Mouse (Mus musculus) layer of hippocampus, postnatal 14 days (tissue): ENCODE data around the gene Dennd1c. TPM values are rescaled to one million over a fixed set of nuclear protein-coding genes. Genes with fewer than 3 reads are reported as not detected.

Experiments used
- DNase-seq, 2 experiments: peaks; one replicate each; pipeline ENCODE4 v3.0.0; 2021 to 2022; ENCODE audit warnings: low spot score in 2 of 2, mixed read lengths in 1 of 2
- long read RNA-seq, 2 experiments: library from polyadenylated mRNA; stranded (forward); transcript quantifications; one replicate each; pipeline ENCODE4 v2.0.0; 2021
- total RNA-seq, 2 experiments: library from RNA; stranded (reverse); gene quantifications; 2 replicates each; pipeline ENCODE4 v1.2.3; 2021

Dennd1c gene
- 1 to 10 TPM; 1.4 to 2.9 TPM for total RNA-seq
- long read RNA-seq, experiment 1 = 0 reads
- long read RNA-seq, experiment 2, partial matches to known transcripts = 0 of 1 reads
- long read RNA-seq, experiment 2, other reads (novel, unspliced or antisense) = 1 of 1 reads

DNA sequence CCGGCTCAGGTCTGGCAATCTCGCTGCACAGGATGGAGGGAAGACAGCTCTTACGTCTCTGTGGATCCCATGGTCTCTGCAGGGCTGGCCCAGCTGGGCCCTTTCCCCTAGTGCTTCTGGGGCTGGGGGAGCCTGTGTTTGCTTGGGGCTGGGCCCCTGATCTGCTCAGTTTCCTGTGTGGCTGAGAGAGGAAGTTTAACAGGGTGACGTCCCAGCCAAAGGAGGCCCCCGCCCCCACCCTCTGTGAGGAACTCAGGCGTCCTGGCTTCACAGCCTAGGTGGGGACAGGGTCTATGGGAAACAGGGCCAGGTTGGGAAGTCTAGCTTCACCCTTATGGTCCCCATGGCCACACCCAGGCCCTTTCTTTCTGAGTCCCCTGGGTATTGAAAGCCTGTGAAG is at the start of gene Dennd1c:
Gene Dennd1c (minus strand): TSS at position 179 of the 400 bp plus-strand sequence.
- DNase-seq = no peak

DNA sequence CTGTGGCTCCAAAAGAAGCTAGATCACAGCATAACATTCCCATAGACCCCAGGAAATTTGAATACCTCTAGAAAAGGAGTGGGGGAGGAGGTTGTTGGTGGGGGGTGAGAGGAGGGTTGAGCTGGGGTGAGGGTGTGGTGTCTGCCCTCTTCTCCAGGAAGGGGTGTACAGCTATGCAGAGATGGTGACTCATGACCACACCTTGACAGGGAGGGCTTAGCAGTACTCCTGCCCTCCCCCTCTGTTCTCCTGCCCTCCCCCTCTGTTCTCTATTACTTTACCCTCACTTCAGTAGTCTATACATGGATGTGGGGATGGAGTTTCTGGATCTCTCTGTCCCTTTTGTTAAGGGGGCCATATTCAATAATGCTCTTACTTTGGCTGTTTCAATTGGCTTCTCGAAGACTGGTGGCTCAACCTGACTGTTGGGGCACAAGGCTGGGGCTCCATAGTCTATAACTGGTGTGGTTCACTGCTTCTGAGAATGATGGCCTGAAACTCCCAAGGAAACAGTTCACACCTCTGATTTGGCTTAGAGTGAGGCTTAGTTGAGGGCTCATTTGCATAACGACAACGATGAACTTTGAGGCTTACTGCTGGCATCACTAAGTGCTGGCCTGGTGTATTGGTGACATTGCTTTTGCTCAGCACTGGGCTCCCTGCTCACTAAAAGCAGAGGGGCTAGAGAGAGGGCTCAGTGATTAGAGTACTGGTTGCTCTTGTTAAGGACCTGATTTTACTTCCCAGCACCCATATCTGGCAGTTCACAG is 47.7 kb upstream of the Dennd1c start:
- no peak for DNase-seq

DNA sequence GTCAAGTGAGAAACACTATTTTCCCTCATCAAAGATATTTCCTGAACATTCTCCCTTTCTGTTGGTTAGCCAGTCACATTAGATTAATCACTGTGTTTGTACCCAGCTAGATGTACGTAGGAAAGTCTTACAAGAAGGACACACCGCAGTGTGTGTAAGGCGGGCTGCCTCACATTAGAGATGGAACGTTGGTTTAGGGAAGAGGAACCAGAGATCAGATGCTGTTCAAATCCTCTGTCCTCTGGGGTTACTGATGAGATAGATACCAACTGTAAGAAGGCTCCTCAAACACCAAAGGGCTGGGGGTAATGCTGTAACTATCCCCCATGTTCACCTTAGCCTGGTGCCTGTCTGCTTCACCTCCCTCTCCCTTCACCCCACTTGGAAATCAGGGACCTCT is 46.5 kb upstream of the Dennd1c start:
- no peak for DNase-seq

DNA sequence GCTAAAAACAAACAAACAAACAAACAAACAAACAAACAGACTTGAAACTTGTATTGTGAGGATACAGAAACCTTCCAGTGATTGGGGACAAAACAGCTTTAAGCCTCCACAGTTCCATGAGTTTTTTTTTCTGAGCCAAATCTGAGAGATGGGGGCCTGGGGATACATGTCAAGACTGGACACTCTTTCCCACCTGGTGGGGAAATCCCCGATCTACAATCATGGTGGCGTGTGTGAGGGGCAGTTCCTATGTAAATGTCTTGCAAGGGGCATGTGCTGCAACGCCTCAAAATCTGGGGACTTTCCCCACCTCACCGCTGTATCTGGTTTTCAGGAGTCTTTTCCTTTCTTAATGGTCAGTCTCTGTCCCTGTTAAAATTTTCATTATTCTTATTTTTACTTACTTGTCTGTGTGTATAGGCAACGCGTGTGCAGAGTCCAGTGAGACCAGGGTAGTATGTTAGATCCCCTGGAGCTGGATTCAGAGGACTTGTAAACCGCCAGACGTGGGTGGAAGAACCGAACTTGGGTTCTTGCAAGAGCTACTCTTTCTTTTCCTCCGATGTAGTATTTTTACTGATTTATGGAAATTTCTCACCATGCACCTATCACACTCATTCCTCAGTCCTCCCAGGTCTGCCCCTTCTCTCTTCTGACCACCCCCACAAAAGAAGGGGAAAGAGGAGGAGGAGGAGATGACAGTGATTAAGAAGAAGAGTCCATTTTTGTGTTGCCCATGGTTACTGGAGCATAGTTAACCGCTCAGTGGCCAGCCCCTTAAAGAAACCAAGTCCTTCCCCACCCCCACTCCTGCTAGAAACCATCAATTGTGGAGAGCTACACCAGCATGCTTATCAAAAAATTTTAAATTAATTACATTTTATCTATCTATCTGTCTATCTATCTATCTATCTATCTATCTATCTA is 45.1 kb upstream of the Dennd1c start:
- DNase-seq = no peak

DNA sequence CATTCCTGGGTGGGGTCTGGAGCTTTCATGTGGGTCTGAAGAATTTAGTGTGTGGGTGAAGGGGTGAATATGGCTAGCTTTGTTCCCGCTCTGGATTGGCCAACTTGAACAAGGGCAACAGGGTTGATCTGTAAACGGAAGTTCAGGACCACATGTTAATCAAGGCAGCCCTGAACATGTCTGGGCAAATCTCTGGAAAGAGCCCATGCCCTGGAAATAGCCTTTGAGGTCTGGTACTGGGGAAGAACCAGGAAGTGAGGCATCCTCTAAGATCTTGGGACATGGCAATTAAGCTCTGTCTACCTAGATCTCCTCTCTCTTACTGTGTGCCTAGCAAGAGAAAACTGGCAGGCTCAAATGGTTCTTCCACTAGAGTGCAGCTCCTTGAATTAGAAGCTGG is 43.5 kb upstream of the Dennd1c start:
- no peak for DNase-seq

DNA sequence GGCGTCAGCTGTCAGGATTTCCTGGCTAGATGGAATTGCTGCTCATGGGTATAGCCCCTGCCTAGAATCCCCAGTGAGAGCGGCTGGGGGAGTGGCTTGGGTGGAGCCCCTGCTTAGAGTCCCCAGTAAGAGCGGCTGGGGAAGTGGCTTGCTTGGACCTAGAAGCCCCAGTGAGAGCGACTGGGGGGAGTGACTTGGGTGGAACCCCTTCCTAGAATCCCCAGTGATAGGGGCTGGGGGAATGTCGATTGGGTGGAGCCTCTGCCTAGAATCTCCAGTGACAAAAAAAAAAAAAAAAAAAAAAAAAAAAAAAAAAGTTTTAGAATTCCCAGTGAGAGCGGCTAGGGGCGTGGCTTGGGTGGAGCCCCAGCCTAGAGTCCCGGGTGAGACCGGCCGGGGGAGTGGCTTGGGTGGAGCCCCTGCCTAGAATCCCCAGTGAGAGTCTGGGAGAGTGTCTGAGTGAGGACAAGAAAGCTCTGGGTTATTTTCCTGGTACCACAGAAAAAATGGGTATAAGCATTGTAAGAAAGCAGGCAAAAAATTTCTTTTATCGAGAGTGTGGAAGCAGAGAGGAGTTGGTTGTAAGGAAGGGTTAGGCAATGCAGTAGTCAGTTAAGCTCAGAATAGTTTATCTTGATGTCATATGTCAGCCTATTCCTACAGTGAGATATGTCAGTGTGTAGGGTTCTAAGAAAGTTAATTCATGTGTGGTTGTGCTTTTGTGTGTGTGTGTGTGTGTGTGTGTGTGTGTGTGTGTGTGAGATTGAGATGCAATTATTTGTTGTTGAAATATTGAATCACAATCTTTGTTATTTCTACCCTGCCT is 40.4 kb upstream of the Dennd1c start:
- no peak for DNase-seq

DNA sequence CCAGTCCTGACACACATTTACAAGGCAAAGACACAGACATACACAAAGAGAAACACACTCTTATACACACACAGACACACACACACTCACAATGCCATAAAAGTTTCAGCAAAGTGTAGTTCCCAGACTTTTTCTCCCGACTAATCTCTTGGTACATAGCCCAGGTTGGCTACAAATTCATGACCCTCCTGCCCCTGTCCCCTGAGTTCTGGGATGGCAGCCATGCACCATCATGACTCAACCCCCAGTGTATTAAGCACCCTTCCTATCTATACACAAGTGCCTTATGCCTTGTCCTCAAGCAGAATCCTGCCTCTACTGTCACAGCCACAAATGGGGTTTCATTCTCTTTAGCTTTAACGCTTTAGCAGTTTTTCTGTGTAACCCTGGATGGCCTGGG is 38.5 kb upstream of the Dennd1c start:
- no peak for DNase-seq

DNA sequence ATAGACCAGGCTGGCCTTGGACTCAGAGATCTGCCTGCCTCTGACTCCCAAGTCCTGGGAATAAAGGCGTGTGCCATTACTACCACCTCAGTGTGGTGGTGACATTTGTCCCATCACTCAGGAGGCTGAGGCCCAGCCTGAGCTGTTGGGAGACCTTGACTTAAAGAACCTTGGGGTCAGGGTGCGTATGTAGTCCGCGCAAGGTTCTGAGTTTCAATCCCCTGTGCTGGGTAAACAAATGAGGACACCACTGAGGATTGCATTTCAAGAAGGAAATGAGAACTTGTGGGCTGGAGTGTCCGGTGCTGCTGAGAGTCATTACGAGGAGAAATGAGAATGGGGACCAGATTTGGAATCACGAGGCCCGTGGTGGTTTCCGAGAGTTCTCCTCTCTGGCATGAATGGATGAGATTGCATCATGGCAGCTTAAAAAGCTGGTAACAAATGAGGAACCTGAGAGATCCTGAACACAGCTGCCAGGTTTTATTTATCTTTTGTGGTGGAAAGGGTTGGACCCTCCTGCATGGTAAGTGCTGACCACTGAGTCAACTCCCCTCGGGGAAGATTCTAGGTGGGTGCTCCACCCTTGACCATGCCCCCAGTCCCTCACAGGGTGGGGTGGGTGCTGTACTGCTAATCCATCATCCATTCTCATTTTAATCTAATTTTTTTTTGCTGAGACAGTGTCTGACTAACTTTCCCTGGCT is 34.6 kb upstream of the Dennd1c start:
- no peak for DNase-seq

DNA sequence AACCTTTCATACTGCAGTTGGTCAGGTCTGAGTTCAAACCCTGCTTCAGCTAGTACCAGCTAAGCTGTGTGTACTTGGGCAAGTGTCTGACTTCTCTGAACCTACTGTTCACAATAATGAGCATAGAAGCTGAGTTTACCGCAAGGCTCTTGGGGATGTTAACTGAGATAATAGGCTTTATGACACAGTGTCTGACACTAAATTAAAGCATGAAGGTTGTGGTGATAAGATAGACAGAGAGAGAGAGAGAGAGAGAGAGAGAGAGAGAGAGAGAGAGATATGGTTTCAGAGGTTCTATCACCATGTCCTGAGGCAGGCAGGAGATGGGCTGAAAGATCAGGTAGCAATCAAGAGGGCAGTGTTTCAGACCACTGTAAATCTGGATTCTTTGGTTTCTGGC is 31.7 kb upstream of the Dennd1c start:
- no peak for DNase-seq

DNA sequence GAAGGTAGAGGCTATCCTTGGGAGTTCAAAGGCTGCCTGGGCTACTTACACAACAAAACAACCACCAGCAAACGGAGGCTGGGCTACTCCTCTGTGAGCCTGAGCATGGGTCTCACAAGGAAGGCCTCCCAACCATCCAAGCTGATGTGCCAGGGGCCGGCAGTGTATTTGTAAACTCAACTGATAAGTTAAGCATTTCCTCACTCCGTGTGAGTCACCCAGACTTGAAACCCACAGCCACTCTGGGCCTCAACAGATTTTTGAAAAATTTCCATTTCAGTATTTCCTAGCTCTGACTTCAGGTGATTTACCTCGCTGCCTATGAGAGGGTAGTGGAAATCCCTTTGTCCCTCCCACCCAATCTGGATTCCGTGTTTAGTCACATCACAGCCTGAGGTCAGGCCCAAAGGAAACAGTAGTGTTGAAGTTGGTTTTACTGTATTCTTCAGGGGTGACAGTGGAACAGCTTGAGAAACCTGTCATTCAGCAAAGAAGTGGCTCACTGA is 30.4 kb upstream of the Dennd1c start:
- DNase-seq = no peak

DNA sequence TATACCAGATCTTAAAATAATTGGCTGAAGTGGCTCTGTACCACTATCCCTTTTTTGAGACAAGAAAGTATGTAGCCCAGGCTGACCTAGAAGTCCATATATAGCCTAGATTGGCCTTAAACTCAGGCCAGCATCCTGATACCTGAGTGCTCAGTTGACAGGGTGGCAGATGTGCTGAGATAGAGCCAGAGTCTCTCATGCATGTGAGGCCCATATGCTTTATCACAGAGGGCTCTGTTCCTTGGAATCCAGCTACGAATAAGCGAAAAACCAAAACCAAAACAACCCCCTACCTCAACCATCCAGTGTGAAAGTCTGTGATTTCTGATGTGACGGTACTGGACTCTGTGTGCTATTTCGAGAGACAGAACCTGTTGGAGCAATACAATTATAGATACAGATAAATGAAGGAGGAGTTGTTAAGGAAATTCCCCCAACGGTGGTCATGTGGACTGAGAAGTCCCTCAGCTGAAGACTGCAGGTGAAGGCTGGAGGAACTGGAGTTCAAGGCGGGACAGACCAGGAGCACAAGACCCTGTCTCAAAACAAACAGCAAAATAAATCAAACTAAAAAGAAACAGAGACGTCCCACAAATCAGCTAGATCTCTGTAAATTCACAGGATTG is 29.8 kb upstream of the Dennd1c start:
- no peak for DNase-seq

DNA sequence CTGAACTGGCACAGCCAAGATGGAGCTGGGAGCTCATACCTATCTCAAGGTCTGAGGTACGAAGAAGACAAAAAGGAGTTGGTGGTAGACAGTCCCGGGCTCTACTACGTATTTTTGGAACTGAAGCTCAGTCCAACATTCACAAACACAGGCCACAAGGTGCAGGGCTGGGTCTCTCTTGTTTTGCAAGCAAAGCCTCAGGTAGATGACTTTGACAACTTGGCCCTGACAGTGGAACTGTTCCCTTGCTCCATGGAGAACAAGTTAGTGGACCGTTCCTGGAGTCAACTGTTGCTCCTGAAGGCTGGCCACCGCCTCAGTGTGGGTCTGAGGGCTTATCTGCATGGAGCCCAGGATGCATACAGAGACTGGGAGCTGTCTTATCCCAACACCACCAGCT is 28.8 kb upstream of the Dennd1c start:
- DNase-seq = no peak

DNA sequence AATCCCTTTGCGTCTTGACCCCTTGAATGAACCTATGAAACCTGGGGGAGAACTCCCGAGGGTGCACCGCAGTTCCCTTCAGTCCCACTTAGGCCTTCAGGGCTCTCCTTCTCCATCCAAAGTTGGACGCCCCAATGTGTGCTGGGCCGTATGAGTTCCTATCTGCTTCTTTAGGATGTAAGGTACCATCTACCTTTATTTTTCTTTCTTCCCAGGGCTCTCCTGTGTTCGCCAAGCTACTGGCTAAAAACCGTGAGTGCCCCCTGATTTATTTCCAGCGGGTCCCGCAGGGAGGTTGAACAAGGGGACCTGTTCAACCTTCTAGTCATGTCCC is 27.7 kb upstream of the Dennd1c start:
- no peak for DNase-seq

DNA sequence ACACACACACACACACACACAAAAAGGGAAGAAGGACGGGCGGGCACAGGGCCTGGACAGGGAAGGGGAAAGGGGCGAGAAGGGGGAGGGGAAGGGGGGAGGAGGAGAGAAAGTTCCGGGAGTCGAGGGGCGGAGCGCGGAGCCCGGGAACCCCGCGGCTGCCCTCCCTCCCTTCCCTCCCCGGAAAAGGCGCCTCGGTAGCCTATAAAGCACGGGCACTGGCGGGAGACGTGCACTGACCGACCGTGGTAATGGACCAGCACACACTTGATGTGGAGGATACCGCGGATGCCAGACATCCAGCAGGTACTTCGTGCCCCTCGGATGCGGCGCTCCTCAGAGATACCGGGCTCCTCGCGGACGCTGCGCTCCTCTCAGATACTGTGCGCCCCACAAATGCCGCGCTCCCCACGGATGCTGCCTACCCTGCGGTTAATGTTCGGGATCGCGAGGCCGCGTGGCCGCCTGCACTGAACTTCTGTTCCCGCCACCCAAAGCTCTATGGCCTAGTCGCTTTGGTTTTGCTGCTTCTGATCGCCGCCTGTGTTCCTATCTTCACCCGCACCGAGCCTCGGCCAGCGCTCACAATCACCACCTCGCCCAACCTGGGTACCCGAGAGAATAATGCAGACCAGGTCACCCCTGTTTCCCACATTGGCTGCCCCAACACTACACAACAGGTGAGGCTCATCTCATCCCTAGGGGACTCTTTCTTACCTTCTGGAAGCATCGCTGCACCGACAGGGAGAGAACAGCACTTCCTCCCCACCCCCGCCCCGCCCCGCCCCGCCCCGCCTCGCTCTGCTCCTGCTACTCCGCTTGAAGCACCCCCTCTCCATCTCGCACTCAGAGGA is 27.1 kb upstream of the Dennd1c start, which contains the start of gene Tnfsf9:
Gene Tnfsf9 (plus strand): TSS at position 145 of the 854 bp plus-strand sequence.
- DNase-seq = peak in 1 of 2 experiments; percentile 22

DNA sequence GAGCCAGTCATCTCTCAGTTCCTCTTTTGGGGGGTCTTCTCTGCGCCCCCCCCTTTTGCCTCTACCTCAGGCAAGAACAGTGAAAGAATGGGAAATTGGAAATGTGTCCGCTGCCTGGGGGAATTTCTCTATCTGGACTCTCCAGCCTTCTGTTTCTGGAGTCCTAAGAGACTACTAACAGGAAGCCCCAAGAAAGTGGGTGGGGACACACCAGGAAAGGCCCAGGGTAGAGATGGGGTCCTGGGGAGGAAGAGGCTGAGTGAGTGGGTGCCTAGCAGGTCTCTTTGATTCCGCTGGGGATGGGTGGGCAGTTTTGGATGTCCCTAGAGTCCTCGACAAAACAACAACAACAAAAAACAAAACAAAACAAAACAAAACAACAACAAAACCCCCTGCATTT is 26.2 kb upstream of the Dennd1c start:
- DNase-seq = no peak

DNA sequence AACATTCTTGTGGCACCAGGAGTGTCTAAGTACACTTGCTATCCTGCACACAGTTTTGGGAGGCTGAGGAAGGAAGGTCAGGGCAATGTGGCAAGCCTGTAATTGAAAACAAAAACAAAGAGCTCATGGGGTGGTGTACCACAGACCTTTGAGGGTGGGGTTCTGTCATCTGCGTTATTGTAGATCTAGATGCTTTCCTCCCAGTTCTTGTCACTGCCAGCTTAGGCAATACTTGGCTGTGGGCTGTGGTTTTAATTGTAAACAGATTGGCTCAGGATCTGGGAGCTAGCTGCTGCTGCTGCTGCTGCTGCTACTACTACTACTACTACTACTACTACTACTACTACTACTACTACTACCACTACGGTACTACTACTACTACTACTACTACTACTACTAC is 24.0 kb upstream of the Dennd1c start:
- DNase-seq = no peak

DNA sequence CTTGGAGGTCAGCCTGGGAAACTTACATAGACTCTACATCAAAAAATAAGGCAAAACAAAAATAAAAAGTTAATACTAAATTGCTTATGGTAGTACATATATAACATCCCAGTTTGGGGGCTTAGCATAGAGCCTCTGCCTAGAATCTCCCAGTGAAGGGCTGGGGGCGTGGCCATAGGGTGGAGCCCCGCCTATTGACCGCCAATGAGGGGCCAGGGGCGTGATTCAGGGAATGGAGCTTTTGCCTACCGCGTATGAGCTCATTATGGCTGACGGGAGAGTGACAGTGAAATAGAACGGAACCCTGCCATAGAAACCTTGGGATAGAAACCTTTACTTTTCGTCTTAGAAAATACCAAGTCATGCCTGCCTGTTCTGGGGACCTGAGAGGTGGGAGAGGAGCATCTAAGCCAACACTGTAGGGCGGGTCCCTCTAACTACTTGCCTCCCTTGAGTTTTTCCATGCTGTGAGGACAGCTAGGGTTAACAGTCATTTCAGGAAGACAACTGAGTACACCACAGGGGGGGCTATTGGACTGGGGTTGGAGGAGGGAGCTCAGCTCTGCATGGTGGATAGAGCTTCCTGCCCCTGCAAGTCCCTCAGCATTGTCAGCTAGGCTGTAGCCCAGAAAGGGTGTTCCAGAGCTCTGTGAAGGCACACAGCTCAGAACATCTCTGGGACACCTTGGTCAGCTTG is 21.5 kb upstream of the Dennd1c start:
- DNase-seq = no peak

DNA sequence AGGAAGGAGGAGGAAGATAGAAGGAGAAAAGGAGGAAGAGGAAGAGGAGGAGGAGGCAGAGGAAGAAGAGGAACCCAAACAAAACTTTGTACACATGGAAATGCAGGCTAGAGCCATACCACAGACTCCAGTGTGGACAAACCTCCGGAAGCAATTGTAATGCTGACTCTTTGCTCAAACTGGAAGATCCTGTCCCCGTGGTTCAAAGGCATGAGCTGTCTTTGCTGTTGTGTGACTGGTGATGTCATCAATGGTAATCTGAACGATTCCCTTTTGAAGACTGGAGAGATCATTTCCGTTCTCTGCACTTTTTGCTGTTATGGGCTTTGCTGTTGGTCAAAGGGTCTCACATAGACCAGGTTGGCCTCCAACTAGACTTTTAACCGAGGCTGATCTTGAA is 20.0 kb upstream of the Dennd1c start:
- DNase-seq = no peak

DNA sequence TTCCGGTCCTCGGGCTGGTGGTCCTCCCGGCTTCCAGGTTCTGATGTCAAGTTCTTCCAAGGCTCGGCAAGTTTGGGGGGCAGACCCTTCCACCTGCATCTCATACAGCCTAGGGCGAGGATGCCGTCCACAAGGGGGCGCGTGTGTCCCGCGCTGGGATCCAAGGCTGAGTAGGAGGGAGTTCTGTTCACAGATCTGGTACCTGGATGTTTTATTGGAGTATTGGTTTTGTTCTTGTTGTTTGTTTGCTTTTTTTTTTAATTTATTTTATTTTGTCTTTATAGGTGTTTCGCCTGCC is 18.3 kb upstream of the Dennd1c start:
- DNase-seq = peak; percentile 80 to 83
